Mouse (Mus musculus) spleen, postnatal 4 days (tissue): ENCODE results near the gene Ces1b.

Experiments used
- DNase-seq, 2 experiments: peaks; one replicate each; pipeline ENCODE4 v3.0.0; 2022; ENCODE audit warnings: low spot score in 2 of 2

Ces1b gene

GRCm38 (mm10) chr8:93079887-93080286 lies at the start of gene Ces1b:
Gene Ces1b, minus strand, starts transcription at chr8:93080017.
- DNase-seq, result no peak

GRCm38 (mm10) chr8:93126476-93126875 lies 46.7 kb upstream of the Ces1b start:
- DNase-seq, result no peak

GRCm38 (mm10) chr8:93122005-93122404 lies 42.2 kb upstream of the Ces1b start:
- no peak for DNase-seq

- DNase-seq, result no peak
Measured at GRCm38 (mm10) chr8:93095376-93095775, 15.6 kb upstream of the Ces1b start.

GRCm38 (mm10) chr8:93091324-93091723 lies 11.5 kb upstream of the Ces1b start:
- DNase-seq, result no peak

GRCm38 (mm10) chr8:93088686-93089122 lies 8.9 kb upstream of the Ces1b start:
- no peak for DNase-seq

- DNase-seq, result no peak
Measured at GRCm38 (mm10) chr8:93088193-93088592, 8.4 kb upstream of the Ces1b start.

GRCm38 (mm10) chr8:93075251-93075650 lies 4.6 kb downstream of the Ces1b start:
- no peak for DNase-seq

GRCm38 (mm10) chr8:93063416-93064117 lies 16.2 kb downstream of the Ces1b start:
- DNase-seq, result no peak

GRCm38 (mm10) chr8:93059185-93059584 lies 20.6 kb downstream of the Ces1b start:
- DNase-seq, result no peak

- no peak for DNase-seq
Measured at GRCm38 (mm10) chr8:93055238-93055637, 24.6 kb downstream of the Ces1b start.

- no peak for DNase-seq
Measured at GRCm38 (mm10) chr8:93048510-93049416, 31.1 kb downstream of the Ces1b start.

- DNase-seq, result no peak
Measured at GRCm38 (mm10) chr8:93048092-93048491, 31.7 kb downstream of the Ces1b start, which contains the start of gene Ces1a. Gene Ces1a, minus strand, starts transcription at chr8:93048192.

- no peak for DNase-seq
Measured at GRCm38 (mm10) chr8:93043083-93043482, 36.7 kb downstream of the Ces1b start.

- no peak for DNase-seq
Measured at GRCm38 (mm10) chr8:93040776-93041567, 38.8 kb downstream of the Ces1b start.

GRCm38 (mm10) chr8:93040256-93040655 lies 39.6 kb downstream of the Ces1b start:
- DNase-seq, result no peak

- no peak for DNase-seq
Measured at GRCm38 (mm10) chr8:93038831-93039230, 41.0 kb downstream of the Ces1b start.

GRCm38 (mm10) chr8:93030664-93031063 lies 49.2 kb downstream of the Ces1b start:
- DNase-seq, result no peak

- DNase-seq, result no peak
Measured at GRCm38 (mm10) chr8:93021738-93022137, 58.1 kb downstream of the Ces1b start.

- DNase-seq, result no peak
Measured at GRCm38 (mm10) chr8:93014300-93014699, 65.5 kb downstream of the Ces1b start.

- no peak for DNase-seq
Measured at GRCm38 (mm10) chr8:93012226-93012625, 67.6 kb downstream of the Ces1b start.

- peak; percentile 59 to 87 for DNase-seq
Measured at GRCm38 (mm10) chr8:93011439-93011838, 68.4 kb downstream of the Ces1b start.
